Mouse (Mus musculus): ENCODE measurements around the gene Mrpl53.

GRCm38 (mm10) chr6:83092416-83093127 is 16.3 kb upstream of the Mrpl53 start:
- no peak for TF ChIP-seq CTCF (conservative IDR thresholded peaks at IDR 0.05; ENCODE audit: low read length)
- TF ChIP-seq POU5F1 (IDR thresholded peaks at IDR 0.05; ENCODE audit: borderline replicate concordance, low read length), result no peak
